Mouse (Mus musculus): ENCODE measurements around the gene Polr3g.
A peak's percentile ranks its signal among the peaks of the same experiment; 100 is the strongest.

- no peak for TF ChIP-seq CTCF (IDR thresholded peaks at IDR 0.05; ENCODE audit: low read depth, low read length)
- no peak for TF ChIP-seq GATA1 (IDR thresholded peaks at IDR 0.05; ENCODE audit: borderline replicate concordance, low read length)
- no peak for TF ChIP-seq POLR2AphosphoS5 (IDR thresholded peaks at IDR 0.05; ENCODE audit: insufficient replicate concordance, low read depth, low read length)
- peak; percentile 35; the same call in 1 of the 2 replicates for TF ChIP-seq TAL1 (conservative IDR thresholded peaks at IDR 0.05; ENCODE audit: low read depth, low read length)
- TF ChIP-seq GATA2 (IDR thresholded peaks at IDR 0.05; ENCODE audit: borderline replicate concordance, low read depth, low read length), result no peak
Measured at GRCm38 (mm10) chr13:81740898-81741297, 30.1 kb upstream of the Polr3g start.
